Mouse (Mus musculus) testis, postnatal 14 days (tissue): Measurements from ENCODE around the gene Cep112.

Source experiments
- DNase-seq: peaks from one replicate; pipeline ENCODE4 v3.0.0; 2021; ENCODE audit warnings: low spot score

Cep112 gene

GRCm38 (mm10) chr11:108880546-108880945, 455.6 kb downstream of the Cep112 start:
- no peak for DNase-seq

DNA sequence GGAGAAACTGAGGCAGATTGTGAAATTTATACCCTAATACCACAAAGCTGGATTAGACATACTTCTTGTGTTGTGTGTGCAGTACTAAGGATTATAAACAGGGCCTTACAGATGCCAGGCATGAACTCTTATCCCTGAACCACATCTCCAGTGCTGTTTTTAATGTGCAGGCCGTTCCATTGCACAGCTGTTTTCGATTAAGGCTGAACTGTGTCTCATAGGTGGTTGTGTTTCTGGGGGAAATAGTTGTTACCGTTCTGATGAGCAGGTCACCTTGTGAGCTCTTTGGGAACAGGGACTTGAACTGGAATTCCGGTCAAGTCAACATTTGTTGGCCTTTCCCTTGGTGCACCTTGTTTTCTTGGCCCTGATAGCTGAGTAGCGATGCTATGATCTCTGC, 456.7 kb downstream of the Cep112 start:
- DNase-seq, result no peak

- DNase-seq, result peak; percentile 14
Observed at GRCm38 (mm10) chr11:108885276-108885896, 460.4 kb downstream of the Cep112 start.

DNA sequence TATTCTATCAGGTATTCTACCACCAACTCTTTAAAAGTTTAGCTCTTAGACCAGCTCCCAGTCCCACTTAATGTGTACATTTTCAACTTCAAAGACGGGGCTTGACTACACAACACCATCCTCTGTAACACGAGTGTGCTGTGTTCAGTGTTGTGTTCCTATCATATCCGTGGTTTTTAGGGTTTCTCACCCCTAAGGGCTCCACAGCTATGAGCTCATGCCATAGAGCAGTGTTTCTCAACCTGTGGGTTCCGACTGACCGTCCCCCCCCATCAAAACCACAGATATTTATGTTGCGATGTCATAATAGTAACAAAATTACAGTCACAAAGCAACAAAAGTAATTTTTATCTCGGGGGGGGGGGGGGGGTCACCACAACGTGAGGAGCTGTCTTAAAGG, 461.1 kb downstream of the Cep112 start:
- DNase-seq, result no peak

- no peak for DNase-seq
Observed at GRCm38 (mm10) chr11:108889121-108889520, 464.1 kb downstream of the Cep112 start.

DNA sequence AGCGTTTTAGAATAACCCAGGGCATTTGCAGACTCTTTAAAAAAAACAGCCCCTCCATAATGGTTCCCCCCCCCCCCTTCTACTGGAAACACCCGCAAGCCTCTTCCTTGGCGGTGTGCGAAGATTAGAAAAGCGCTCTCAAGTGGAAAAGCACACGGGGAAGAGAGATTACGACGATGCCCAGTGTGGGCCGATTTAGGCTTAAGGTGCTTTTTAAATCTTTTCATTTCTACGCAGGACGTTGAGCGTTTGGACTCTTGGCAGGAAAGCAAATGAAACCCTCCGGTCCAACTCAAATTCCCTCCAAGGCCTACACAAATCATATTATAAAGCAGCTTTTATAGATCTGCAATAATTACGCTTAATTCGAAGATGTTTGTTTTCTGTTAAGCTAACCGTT, 465.6 kb downstream of the Cep112 start:
- no peak for DNase-seq

- peak; percentile 68 for DNase-seq
Observed at GRCm38 (mm10) chr11:108891111-108891870, 466.3 kb downstream of the Cep112 start.

- no peak for DNase-seq
Observed at GRCm38 (mm10) chr11:108891871-108892380, 466.9 kb downstream of the Cep112 start.

GRCm38 (mm10) chr11:108892406-108892805, 467.4 kb downstream of the Cep112 start:
- no peak for DNase-seq

DNA sequence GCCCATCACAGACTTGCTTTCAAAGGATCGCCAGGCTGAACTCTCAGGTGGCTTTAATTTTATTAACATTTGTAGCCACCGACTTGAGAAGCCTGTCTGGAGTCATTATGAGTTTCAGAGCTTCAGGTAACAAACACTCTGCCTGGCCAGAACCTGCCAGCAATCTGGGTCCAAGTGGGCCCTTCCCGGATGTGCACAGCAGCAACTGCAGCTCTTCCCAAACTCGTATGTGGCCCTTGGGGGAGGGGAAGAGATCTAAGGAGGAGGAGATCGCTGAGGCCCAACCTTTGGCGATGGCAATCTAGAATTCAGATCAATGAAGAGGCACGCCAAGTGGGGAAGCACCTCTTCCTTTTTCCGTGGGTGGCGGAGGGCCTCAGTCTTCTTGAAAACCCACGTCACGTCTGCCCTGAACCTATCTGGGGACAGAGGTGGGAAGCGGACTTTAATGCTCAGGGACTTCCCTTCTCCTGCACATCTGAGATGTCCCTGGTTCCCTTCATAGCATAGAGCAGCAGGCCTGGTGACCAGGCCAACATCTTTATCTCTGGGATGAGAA, 468.3 kb downstream of the Cep112 start:
- DNase-seq, result no peak

- DNase-seq, result no peak
Observed at GRCm38 (mm10) chr11:108893855-108894510, 469.0 kb downstream of the Cep112 start.

GRCm38 (mm10) chr11:108897034-108897433, 472.0 kb downstream of the Cep112 start:
- DNase-seq, result no peak

GRCm38 (mm10) chr11:108898063-108898462, 473.1 kb downstream of the Cep112 start:
- no peak for DNase-seq

DNA sequence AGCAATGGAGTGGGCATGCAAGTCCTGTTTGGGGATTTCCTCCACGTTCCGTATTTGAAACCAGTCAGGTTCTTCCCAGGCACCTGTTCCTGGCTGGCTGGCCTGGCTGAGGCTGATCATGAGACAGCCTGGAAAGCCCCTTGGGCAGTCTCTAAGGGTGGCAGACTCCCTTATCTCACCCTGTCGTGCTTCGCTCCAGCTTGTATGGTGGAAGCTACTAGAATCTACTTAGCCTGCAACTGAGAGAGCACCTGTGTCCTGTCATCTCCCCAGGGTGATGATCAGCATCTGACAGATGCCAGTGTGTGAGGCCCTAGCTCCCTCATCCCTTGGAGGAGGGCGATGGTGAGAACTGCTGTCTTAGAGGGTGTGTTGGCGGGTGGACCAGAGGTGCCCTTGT, 473.5 kb downstream of the Cep112 start:
- no peak for DNase-seq

GRCm38 (mm10) chr11:108900718-108901488, 475.9 kb downstream of the Cep112 start:
- DNase-seq, result no peak

DNA sequence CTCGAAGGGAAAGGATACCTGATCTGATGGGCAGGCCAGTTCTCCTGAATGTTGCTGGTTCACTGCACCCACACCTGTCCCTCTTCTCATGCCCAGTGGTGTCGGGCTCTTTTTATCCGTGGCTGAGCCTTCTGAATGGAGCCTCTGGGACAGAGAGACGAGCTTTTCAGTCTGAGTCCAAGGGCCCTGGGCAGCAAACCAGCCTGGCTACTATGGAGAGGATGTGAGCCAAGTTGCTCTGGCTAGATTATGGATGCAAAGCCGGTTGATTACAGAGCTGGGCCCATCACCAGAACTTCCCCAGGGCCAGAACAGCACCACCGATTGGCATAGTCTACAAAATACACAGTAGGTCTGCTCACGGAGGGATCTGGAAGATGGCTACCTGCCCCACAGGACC, 476.7 kb downstream of the Cep112 start:
- no peak for DNase-seq

GRCm38 (mm10) chr11:108902303-108902702, 477.3 kb downstream of the Cep112 start:
- DNase-seq, result no peak

GRCm38 (mm10) chr11:108906590-108907254, 481.7 kb downstream of the Cep112 start:
- no peak for DNase-seq

DNA sequence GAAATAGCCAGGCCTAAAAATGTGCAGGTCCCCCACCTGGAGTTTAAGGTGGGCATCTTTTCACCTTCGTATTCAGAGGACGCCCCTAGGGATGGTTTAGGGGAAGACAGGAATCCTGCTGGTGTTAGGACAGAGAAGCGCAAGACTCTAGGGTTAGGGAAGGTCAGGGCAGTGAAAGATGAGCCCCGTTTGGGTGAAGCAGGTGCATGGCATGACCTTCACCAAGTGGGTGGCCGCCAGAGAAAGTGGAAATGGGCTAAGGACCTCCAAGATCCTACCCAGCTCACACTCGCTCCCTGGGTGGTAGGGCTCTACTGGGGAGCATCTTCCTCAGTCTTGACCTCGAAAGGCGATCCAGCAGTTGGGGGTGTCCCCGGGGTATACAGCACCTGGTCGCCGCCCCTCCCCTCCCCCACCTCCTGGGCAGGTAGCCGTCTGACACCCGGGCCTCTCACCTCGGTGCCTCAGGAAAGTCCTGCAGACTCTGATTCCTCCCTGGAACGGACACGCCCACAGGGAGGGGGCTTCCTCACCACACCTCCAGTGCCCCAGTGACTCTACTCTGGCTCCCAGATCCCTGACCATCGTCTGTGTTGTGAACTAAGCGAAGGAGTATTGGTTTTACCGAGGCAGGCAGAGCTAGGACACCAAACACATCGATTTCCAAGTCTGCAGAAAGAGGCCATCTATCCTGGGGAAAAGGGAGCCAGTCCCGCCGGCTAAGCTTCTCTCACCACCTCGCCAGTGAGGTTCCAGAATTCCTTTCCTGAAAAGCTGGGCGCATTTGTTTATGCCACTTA, 484.6 kb downstream of the Cep112 start:
- DNase-seq, result no peak
